Mouse (Mus musculus): ENCODE measurements at regions not wholly inside any gene's neighbourhood (a gene's known extent, or its start where the extent isn't known, plus 50 kb on each side); places are given as distances from the start of the nearest gene placed in this dataset.
A peak's percentile ranks its signal among the peaks of the same experiment; 100 is the strongest.

DNA sequence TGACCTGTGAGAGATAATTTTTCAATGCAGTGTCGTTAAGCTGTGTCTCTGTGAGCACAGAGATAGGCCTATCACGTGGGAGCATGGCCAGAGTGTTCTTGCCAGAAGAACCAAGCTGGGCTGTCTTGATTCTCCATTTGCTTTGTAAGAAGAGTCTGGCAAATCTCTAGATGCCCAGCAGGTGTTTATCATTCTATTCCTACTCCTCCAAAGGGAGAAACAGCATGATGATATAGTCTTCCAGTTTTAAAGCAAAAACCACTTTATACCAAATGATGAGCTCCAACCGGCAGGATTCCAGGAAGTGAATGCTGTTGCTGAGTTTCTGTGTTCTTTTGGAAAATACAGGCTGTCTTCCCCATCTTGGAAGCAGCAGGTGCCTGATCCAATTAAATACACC is 51.2 kb upstream of the Samd3 start:
- no peaks in the 10 kb centered on the region for H3K27me3 ChIP-seq (ENCODE audit: control insufficient read depth in 1 of 2, insufficient read depth in 2 of 2, low read length in 2 of 2)
- H3K27ac ChIP-seq (ENCODE audit: control insufficient read depth, low read depth, low read length), result no peak overlapping the region
- no peak for DNase-seq (ENCODE audit: low read depth, low spot score)
- no peaks in the 10 kb centered on the region for H3K36me3 ChIP-seq (ENCODE audit: control insufficient read depth in 1 of 2, insufficient read depth in 2 of 2, low read length in 2 of 2)
- no peak overlapping the region for H3K4me3 ChIP-seq (ENCODE audit: control insufficient read depth in 1 of 2, insufficient read depth in 1 of 2, low read depth in 2 of 2, low read length in 2 of 2)
- TF ChIP-seq CHD1 (IDR thresholded peaks at IDR 0.05; ENCODE audit: low read depth, low read length) (no peak), USF1 (IDR thresholded peaks at IDR 0.05; ENCODE audit: low read depth, low read length) (peak; percentile 23; the same call in 1 of the 2 replicates)
- no peaks in the 10 kb centered on the region for H3K4me1 ChIP-seq (ENCODE audit: control insufficient read depth in 1 of 2, insufficient read depth in 2 of 2, low read length in 2 of 2)
- no peaks in the 10 kb centered on the region for H3K9me3 ChIP-seq (replicated peaks; ENCODE audit: insufficient read depth, low read length)
- H3K9ac ChIP-seq (ENCODE audit: control insufficient read depth, low read depth, low read length, poor library complexity, severe bottlenecking), result no peak overlapping the region
- no peaks in the 10 kb centered on the region for H3K79me2 ChIP-seq (ENCODE audit: control insufficient read depth, insufficient read depth, low read length, poor library complexity)
